In genomic region chr17:35822964-35823937, GRCm38 (mm10) we compare ENCODE assay signal across 8 mouse cellular contexts. TPM values are rescaled to one million over a fixed set of nuclear protein-coding genes. Genes with fewer than 3 reads are reported as not detected.
A peak's percentile ranks its signal among the peaks of the same experiment; 100 is the strongest.
DNase-seq lines count a peak whose midpoint lies in the region; ATAC-seq and TF ChIP-seq lines count a peak whose summit lies in the region.

Gene Flot1 (plus strand): TSS chr17:35823230.

- peak; percentile 83 for ATAC-seq in intestine, postnatal 0 days
- ATAC-seq in limb, embryonic 13.5 days (ENCODE audit: low FRiP score, low read depth): peak; percentile 92
- peak; percentile 88 for ATAC-seq in midbrain, embryonic 15.5 days (replicated peaks)

- peak within 1 kb of the TSS; percentile 92 for H3K27ac ChIP-seq in embryonic facial prominence, embryonic 10.5 days (replicated peaks)
- H3K27ac ChIP-seq in intestine, postnatal 0 days (ENCODE audit: low read depth, low read length): peak within 1 kb of the TSS; percentile 91
- peak within 1 kb of the TSS; percentile 84 for H3K27ac ChIP-seq in limb, embryonic 13.5 days
- peak within 1 kb of the TSS; percentile 85 for H3K27ac ChIP-seq in midbrain, embryonic 15.5 days

- peak within 1 kb of the TSS; percentile 93 for H3K4me2 ChIP-seq in intestine, postnatal 0 days (replicated peaks; ENCODE audit: low read depth)
- H3K4me2 ChIP-seq in limb, embryonic 13.5 days (replicated peaks): peak within 1 kb of the TSS; percentile 97
- peak within 1 kb of the TSS; percentile 84 for H3K4me2 ChIP-seq in midbrain, embryonic 15.5 days

- WGBS in embryonic facial prominence, embryonic 10.5 days: under 1% methylated on average over 47 of the region's 47 CpGs
- under 1% methylated on average over 45 of the region's 47 CpGs for WGBS in intestine, postnatal 0 days
- under 1% methylated on average over 43 of the region's 47 CpGs for WGBS in limb, embryonic 13.5 days
- under 1% methylated on average over 44 of the region's 47 CpGs for WGBS in midbrain, embryonic 15.5 days

- peaks cover 41% of the 10 kb centered on the region for H3K36me3 ChIP-seq in embryonic facial prominence, embryonic 10.5 days (replicated peaks)
- H3K36me3 ChIP-seq in intestine, postnatal 0 days (ENCODE audit: control insufficient read depth, insufficient read depth): peaks cover 25% of the 10 kb centered on the region
- H3K36me3 ChIP-seq in limb, embryonic 13.5 days: peaks cover 34% of the 10 kb centered on the region
- H3K36me3 ChIP-seq in midbrain, embryonic 15.5 days (replicated peaks): peaks cover 6% of the 10 kb centered on the region; the same call in 1 of the 2 replicates

- peak; percentile 15; the same call in 1 of the 2 replicates for TF ChIP-seq CTCF in intestine, postnatal 0 days (IDR thresholded peaks at IDR 0.05; ENCODE audit: low read depth)

- DNase-seq in left cerebral cortex, adult 18-20 months (ENCODE audit: low spot score in 2 of 2): peak; percentile 72 to 77
- no peak for DNase-seq in left cerebral cortex, adult 11 months (ENCODE audit: low spot score)
- DNase-seq in embryonic facial prominence, embryonic 10.5 days (ENCODE audit: low spot score): peak; percentile 94
- DNase-seq in gonadal fat pad, adult 2 months (ENCODE audit: low read depth): no peak
- peak; percentile 83 to 92 for DNase-seq in spleen, postnatal 10 days (ENCODE audit: low spot score in 2 of 2)

- peaks cover 40% of the 10 kb centered on the region for H3K4me1 ChIP-seq in embryonic facial prominence, embryonic 10.5 days
- H3K4me1 ChIP-seq in intestine, postnatal 0 days (replicated peaks; ENCODE audit: control insufficient read depth, insufficient read depth, low read length): no peaks in the 10 kb centered on the region
- peaks cover 33% of the 10 kb centered on the region for H3K4me1 ChIP-seq in limb, embryonic 13.5 days
- H3K4me1 ChIP-seq in midbrain, embryonic 15.5 days: peaks cover 32% of the 10 kb centered on the region

- no peaks in the 10 kb centered on the region for H3K9me3 ChIP-seq in embryonic facial prominence, embryonic 10.5 days
- H3K9me3 ChIP-seq in intestine, postnatal 0 days (ENCODE audit: control insufficient read depth): no peaks in the 10 kb centered on the region
- no peaks in the 10 kb centered on the region for H3K9me3 ChIP-seq in limb, embryonic 13.5 days
- H3K9me3 ChIP-seq in midbrain, embryonic 15.5 days: no peaks in the 10 kb centered on the region

- peak within 1 kb of the TSS; percentile 83 for H3K4me3 ChIP-seq in embryonic facial prominence, embryonic 10.5 days
- H3K4me3 ChIP-seq in intestine, postnatal 0 days (ENCODE audit: low read depth, low read length): peak within 1 kb of the TSS; percentile 69
- H3K4me3 ChIP-seq in limb, embryonic 13.5 days: peak within 1 kb of the TSS; percentile 66
- peak within 1 kb of the TSS; percentile 67 for H3K4me3 ChIP-seq in midbrain, embryonic 15.5 days

- H3K9ac ChIP-seq in intestine, postnatal 0 days (ENCODE audit: low read depth, low read length): peak within 1 kb of the TSS; percentile 77
- peak within 1 kb of the TSS; percentile 79 for H3K9ac ChIP-seq in limb, embryonic 13.5 days
- peak within 1 kb of the TSS; percentile 68 for H3K9ac ChIP-seq in midbrain, embryonic 15.5 days

- peaks cover 33% of the 10 kb centered on the region for H3K27me3 ChIP-seq in embryonic facial prominence, embryonic 10.5 days (replicated peaks; ENCODE audit: low read depth, poor library complexity, severe bottlenecking)
- no peaks in the 10 kb centered on the region for H3K27me3 ChIP-seq in intestine, postnatal 0 days (replicated peaks; ENCODE audit: control insufficient read depth, insufficient read depth, low read length)
- no peaks in the 10 kb centered on the region for H3K27me3 ChIP-seq in limb, embryonic 13.5 days
- peaks cover 9% of the 10 kb centered on the region; the same call in 1 of the 2 replicates for H3K27me3 ChIP-seq in midbrain, embryonic 15.5 days (replicated peaks)

RNA-seq across cellular contexts. Expression of gene Flot1, which starts in this region (rescaled TPM):
- 100 to 1,000 TPM; 127 to 158 TPM for total RNA-seq in left cerebral cortex, adult 18-20 months (2021)
- polyA plus RNA-seq in embryonic facial prominence, embryonic 10.5 days (2016; fragmentation: Nextera tagmentation; extraction: Ambion mirVana): 45.9 and 49.2 TPM in 2 replicates
- polyA plus RNA-seq in gonadal fat pad, adult 2 months (2012; rRNA removed): 68.4 and 96.1 TPM in 2 replicates
- 56.4 and 57.8 TPM in 2 replicates for polyA plus RNA-seq in intestine, postnatal 0 days (2015; fragmentation: Nextera tagmentation; extraction: Ambion mirVana)
- polyA plus RNA-seq in limb, embryonic 13.5 days (2015; fragmentation: Nextera tagmentation; extraction: Ambion mirVana): 50.2 and 57.5 TPM in 2 replicates
- polyA plus RNA-seq in midbrain, embryonic 15.5 days (2015; fragmentation: Nextera tagmentation; extraction: Ambion mirVana): 86.8 and 98.0 TPM in 2 replicates

Comparison
In these comparisons a context has a peak if more than half of its experiments do, and no peak if none do; other contexts are left out.
1. DNase-seq: peak in left cerebral cortex, adult 18-20 months (2 of 2), embryonic facial prominence, embryonic 10.5 days (single experiment) and spleen, postnatal 10 days (2 of 2); none in left cerebral cortex, adult 11 months (single experiment) and gonadal fat pad, adult 2 months (single experiment).
2. Peak in every context shown above with its lines, with median percentiles within 50 percentile points of each other: H3K27ac ChIP-seq, H3K4me3 ChIP-seq, ATAC-seq, H3K4me2 ChIP-seq and H3K9ac ChIP-seq.